Mouse (Mus musculus): ENCODE measurements around the gene Bet1. TPM values are rescaled to one million over a fixed set of nuclear protein-coding genes. Genes with fewer than 3 reads are reported as not detected.

Gene Bet1
- polyA plus RNA-seq, 1 experiment from 2014 or later = 76.7 TPM

Other genes with a start within 250 kb of the Bet1 start
- 2.4 and 2.9 TPM in 2 replicates for gene Tfpi2, start 98.1 kb downstream of the Bet1 start, polyA plus RNA-seq (2015; fragmentation: Nextera tagmentation; extraction: Ambion mirVana)
- 0.32 and 0.56 TPM in 2 replicates for gene Gngt1, start 93.2 kb downstream of the Bet1 start, polyA plus RNA-seq (2015; fragmentation: Nextera tagmentation; extraction: Ambion mirVana)
- gene Gng11, start 83.1 kb downstream of the Bet1 start, polyA plus RNA-seq (2015; fragmentation: Nextera tagmentation; extraction: Ambion mirVana) = 84.7 and 87.0 TPM in 2 replicates